Mouse (Mus musculus) liver, embryonic 14.5 days (tissue): ENCODE results near the gene Ly6g5c. TPM values are rescaled to one million over a fixed set of nuclear protein-coding genes. Genes with fewer than 3 reads are reported as not detected.

Source experiments
- ATAC-seq: fragments of 200-750 bp; cut with Nextera tagmentation; 2 replicates; pipeline ENCODE4 v1.8.0; 2017; ENCODE audit warnings: moderate number of reproducible peaks, mild to moderate bottlenecking, moderate library complexity; ENCODE audit not compliant: insufficient read depth
- DNase-seq, 3 experiments: peaks; one replicate each; pipeline ENCODE4 v3.0.0-alpha.2; 2012 to 2013; ENCODE audit warnings: low read depth in 3 of 3, low spot score in 3 of 3
- H3K27ac ChIP-seq: fragments of 300-500 bp; sonication (generic); 2 replicates; pipeline ENCODE4 v1.5.1; 2014; ENCODE audit warnings: moderate library complexity, mild to moderate bottlenecking, control low read depth, inconsistent platforms
- H3K27me3 ChIP-seq: fragments of 300-500 bp; sonication (generic); 2 replicates; pipeline ENCODE4 v1.6.1; 2014; ENCODE audit warnings: mild to moderate bottlenecking, low read length, moderate library complexity; ENCODE audit not compliant: control insufficient read depth, insufficient read depth
- H3K36me3 ChIP-seq: fragments of 300-500 bp; sonication (generic); replicated peaks from 2 replicates; pipeline ENCODE4 v1.6.1; 2014; ENCODE audit warnings: low read depth; ENCODE audit not compliant: control insufficient read depth, insufficient read depth
- H3K4me1 ChIP-seq, 2 experiments: fragments of 200-500 bp in 1 of 2; fragments of 300-500 bp in 1 of 2; sonication (generic) in 1 of 2; replicated peaks; 2 replicates each; pipeline ENCODE4 v1.6.1; 2012 to 2014; ENCODE audit warnings: antibody characterized with exemption in 1 of 2, inconsistent platforms in 1 of 2, low read length in 1 of 2; ENCODE audit not compliant: control insufficient read depth in 2 of 2, insufficient read depth in 2 of 2
- H3K4me2 ChIP-seq: fragments of 300-500 bp; sonication (generic); 2 replicates; pipeline ENCODE4 v1.6.1; 2014; ENCODE audit warnings: low read depth, mild to moderate bottlenecking, control low read depth, moderate library complexity
- H3K4me3 ChIP-seq, 2 experiments: fragments of 200-500 bp in 1 of 2; fragments of 300-500 bp in 1 of 2; sonication (generic) in 1 of 2; 2 replicates each; pipeline ENCODE4 v1.5.1; 2012 to 2014; ENCODE audit warnings: low read depth in 2 of 2, low read length in 2 of 2, mild to moderate bottlenecking in 2 of 2, control low read depth in 1 of 2, inconsistent platforms in 1 of 2, moderate library complexity in 1 of 2; ENCODE audit not compliant: insufficient read depth in 1 of 2
- H3K9ac ChIP-seq: fragments of 300-500 bp; sonication (generic); replicated peaks from 2 replicates; pipeline ENCODE4 v1.6.1; 2014; ENCODE audit warnings: mild to moderate bottlenecking, control low read depth, moderate library complexity
- H3K9me3 ChIP-seq: fragments of 300-500 bp; sonication (generic); 2 replicates; pipeline ENCODE4 v1.6.1; 2016; ENCODE audit warnings: low read length, mixed read lengths; ENCODE audit not compliant: control insufficient read depth
- CTCF ChIP-seq: IDR thresholded peaks from 2 replicates; pipeline ENCODE4 v1.5.1; 2016; ENCODE audit warnings: antibody characterized with exemption, low read depth, control low read depth
- EP300 ChIP-seq: IDR thresholded peaks from 2 replicates; pipeline ENCODE4 v1.6.1; 2016; ENCODE audit warnings: antibody characterized with exemption, low read depth
- WGBS: fragments of 180-500 bp; shearing (Covaris S2); extraction: QIAGEN DNeasy Blood & Tissue Kit; methylation state at CpG from one replicate; pipeline ENCODE4 v1.1.7; 2014; ENCODE audit not compliant: insufficient replicate concordance; 5-methylcytosine and 5-hydroxymethylcytosine counted together
- polyA plus RNA-seq, 2 experiments: library from polyadenylated mRNA; depleted of rRNA in 1 of 2; stranded (reverse) in 1 of 2; unstranded in 1 of 2; fragments of >200 nt; fragmentation: Nextera tagmentation in 1 of 2; extraction: Ambion mirVana in 1 of 2; gene quantifications; 2 replicates each; pipeline versions ENCODE4 v1.2.1 to v1.2.3; 2012 to 2014

Gene Ly6g5c
- polyA plus RNA-seq, 2 experiments, result not detected

- Histone ChIP-seq H3K36me3 (peaks cover 92% of the 10 kb centered on the region), H3K27me3 (no peaks in the 10 kb centered on the region), H3K4me2 (no peak overlapping the region), H3K4me3 (no peak overlapping the region), H3K4me1 (no peaks in the 10 kb centered on the region), H3K9me3 (no peaks in the 10 kb centered on the region), H3K27ac (no peak overlapping the region), H3K9ac (no peak overlapping the region)
- WGBS, result 90% methylated on average over 9 of the region's 9 CpGs
- no peak for DNase-seq
- no peak for ATAC-seq
- no peak for TF ChIP-seq EP300
- TF ChIP-seq CTCF, result no peak
These were observed 45.0 kb downstream of the Ly6g5c start for GRCm38 (mm10) chr17:35153077-35153476.

GRCm38 (mm10) chr17:35153931-35154330 is 45.9 kb downstream of the Ly6g5c start:
- 78% methylated on average over 4 of the region's 4 CpGs for WGBS
- Histone ChIP-seq H3K27ac (no peak overlapping the region), H3K9me3 (no peaks in the 10 kb centered on the region), H3K9ac (no peak overlapping the region), H3K4me1 (no peaks in the 10 kb centered on the region), H3K27me3 (no peaks in the 10 kb centered on the region), H3K36me3 (peaks cover 97% of the 10 kb centered on the region), H3K4me3 (no peak overlapping the region), H3K4me2 (no peak overlapping the region)
- DNase-seq, result no peak
- ATAC-seq, result no peak
- no peak for TF ChIP-seq CTCF
- no peak for TF ChIP-seq EP300

GRCm38 (mm10) chr17:35154616-35155015 is 46.5 kb downstream of the Ly6g5c start:
- Histone ChIP-seq H3K4me2 (no peak overlapping the region), H3K36me3 (peaks cover 97% of the 10 kb centered on the region), H3K4me1 (no peaks in the 10 kb centered on the region), H3K9me3 (no peaks in the 10 kb centered on the region), H3K27me3 (no peaks in the 10 kb centered on the region), H3K9ac (no peak overlapping the region), H3K4me3 (no peak overlapping the region), H3K27ac (no peak overlapping the region)
- ATAC-seq, result no peak
- no peak for TF ChIP-seq EP300
- no peak for TF ChIP-seq CTCF
- WGBS, result 86% methylated on average over 7 of the region's 7 CpGs
- DNase-seq, result no peak

GRCm38 (mm10) chr17:35155451-35155850 is 47.4 kb downstream of the Ly6g5c start:
- H3K4me1 ChIP-seq, result no peaks in the 10 kb centered on the region
- H3K9me3 ChIP-seq, result no peaks in the 10 kb centered on the region
- 89% methylated on average over 12 of the region's 12 CpGs for WGBS
- DNase-seq (no peak), ATAC-seq (no peak)
- H3K36me3 ChIP-seq, result peaks cover 97% of the 10 kb centered on the region
- no peak overlapping the region for H3K4me2 ChIP-seq
- no peaks in the 10 kb centered on the region for H3K27me3 ChIP-seq
- TF ChIP-seq EP300, result no peak
- TF ChIP-seq CTCF, result no peak
- H3K27ac ChIP-seq, result no peak overlapping the region
- H3K9ac ChIP-seq, result no peak overlapping the region
- no peak overlapping the region for H3K4me3 ChIP-seq

DNA sequence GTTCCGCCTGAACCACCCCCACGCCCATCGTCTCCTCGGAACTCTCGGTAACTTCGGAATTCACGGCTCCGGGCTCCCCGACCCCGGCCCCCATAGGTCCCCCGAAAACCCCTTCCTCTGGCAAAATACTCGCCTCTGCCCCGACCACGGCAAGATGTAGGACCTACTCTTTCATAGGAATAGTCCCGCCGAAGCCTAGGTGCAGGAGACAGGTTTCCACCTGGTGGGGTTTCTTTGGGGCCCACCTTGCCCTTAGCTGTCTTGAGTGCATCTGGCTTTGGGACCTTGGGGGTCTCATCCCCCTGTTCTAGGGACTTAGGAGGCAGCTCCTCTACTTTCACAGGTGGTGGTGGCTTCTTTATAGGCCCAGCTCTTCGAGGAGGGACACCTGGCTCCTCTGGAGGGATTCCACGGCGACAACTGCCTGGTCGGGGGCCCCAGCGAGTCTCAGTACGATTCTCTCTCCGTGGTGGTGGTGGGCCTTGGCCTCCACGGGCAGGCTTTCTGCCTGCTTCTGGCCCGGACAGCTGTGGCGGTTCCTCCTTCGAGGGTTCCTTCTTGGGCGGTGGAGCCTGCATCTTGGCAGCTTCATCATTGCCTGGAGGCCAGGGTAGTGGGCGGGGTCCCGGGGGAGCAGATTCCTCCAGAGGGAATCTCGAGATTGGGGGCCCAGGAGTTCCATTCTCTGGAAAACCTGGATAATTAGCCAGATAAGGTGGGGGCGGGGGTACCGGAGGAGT is 48.6 kb downstream of the Ly6g5c start:
- Histone ChIP-seq H3K4me2 (no peak overlapping the region), H3K4me3 (no peak overlapping the region), H3K9ac (no peak overlapping the region), H3K9me3 (no peaks in the 10 kb centered on the region), H3K36me3 (peaks cover 99% of the 10 kb centered on the region), H3K4me1 (no peaks in the 10 kb centered on the region), H3K27me3 (no peaks in the 10 kb centered on the region), H3K27ac (no peak overlapping the region)
- ATAC-seq (no peak), DNase-seq (no peak)
- WGBS, result 87% methylated on average over 33 of the region's 33 CpGs
- TF ChIP-seq EP300 (no peak), CTCF (no peak)
